Mouse (Mus musculus): ENCODE data around the gene Bag1. TPM values are rescaled to one million over a fixed set of nuclear protein-coding genes. Genes with fewer than 3 reads are reported as not detected.

Gene Bag1
- total and polyA plus RNA-seq, 3 experiments = 194 to 235 TPM; not detected in 1

DNA sequence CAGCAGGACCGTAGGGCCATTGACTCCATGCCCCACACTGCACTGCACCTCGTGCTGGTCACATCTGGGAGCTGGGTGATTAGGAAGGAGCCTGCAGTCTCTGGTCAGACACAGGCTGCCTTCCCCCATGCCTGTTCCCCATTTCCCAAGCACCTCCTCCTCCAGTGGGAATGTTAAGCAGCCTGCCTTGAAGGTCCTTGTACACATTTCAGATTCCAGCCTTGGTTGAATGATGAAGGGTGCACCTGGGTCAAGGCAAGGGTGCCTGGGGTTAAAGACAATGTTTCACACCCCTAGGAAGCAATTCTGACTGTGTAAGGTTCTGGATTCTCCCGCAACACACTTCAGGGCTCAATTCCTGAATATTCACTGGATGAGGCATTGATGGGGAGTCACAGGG, 26.8 kb downstream of the Bag1 start:
- Histone ChIP-seq H3K27ac (ENCODE audit: control insufficient read depth, low read depth, low read length) (no peak overlapping the region), H3K79me2 (ENCODE audit: control insufficient read depth, insufficient read depth, low read length, poor library complexity) (no peaks in the 10 kb centered on the region), H3K9me3 (replicated peaks; ENCODE audit: insufficient read depth, low read length) (no peaks in the 10 kb centered on the region), H3K4me1 (ENCODE audit: control insufficient read depth in 1 of 2, insufficient read depth in 2 of 2, low read length in 2 of 2) (peaks cover 6 to 13% of the 10 kb centered on the region in 2 experiments; a peak in 3 of 4 replicates), H3K9ac (ENCODE audit: control insufficient read depth, low read depth, low read length, poor library complexity, severe bottlenecking) (no peak overlapping the region), H3K4me3 (ENCODE audit: control insufficient read depth in 1 of 2, insufficient read depth in 1 of 2, low read depth in 2 of 2, low read length in 2 of 2) (no peak overlapping the region), H3K27me3 (ENCODE audit: control insufficient read depth in 1 of 2, insufficient read depth in 2 of 2, low read length in 2 of 2) (no peaks in the 10 kb centered on the region), H3K36me3 (ENCODE audit: control insufficient read depth in 1 of 2, insufficient read depth in 2 of 2, low read length in 2 of 2) (no peaks in the 10 kb centered on the region; a peak in 1 of 4 replicates)
- TF ChIP-seq KAT2A (conservative IDR thresholded peaks at IDR 0.05; ENCODE audit: low read depth, low read length) (no peak), MAX (IDR thresholded peaks at IDR 0.05; ENCODE audit: low read length) (no peak), ETS1 (IDR thresholded peaks at IDR 0.05; ENCODE audit: low read depth, low read length) (no peak), USF1 (IDR thresholded peaks at IDR 0.05; ENCODE audit: low read depth, low read length) (no peak), TCF12 (IDR thresholded peaks at IDR 0.05; ENCODE audit: low read depth, low read length) (no peak), GATA1 (IDR thresholded peaks at IDR 0.05; ENCODE audit: low read depth, low read length) (no peak), JUND (IDR thresholded peaks at IDR 0.05; ENCODE audit: low read depth, low read length) (no peak), POLR2AphosphoS2 (IDR thresholded peaks at IDR 0.05; ENCODE audit: low read length) (no peak), RAD21 (IDR thresholded peaks at IDR 0.05; ENCODE audit: low read depth, low read length) (no peak), ZNF384 (IDR thresholded peaks at IDR 0.05; ENCODE audit: low read depth, low read length) (no peak), MEF2A (IDR thresholded peaks at IDR 0.05; ENCODE audit: extremely low read depth, insufficient replicate concordance, low read depth, low read length, poor library complexity, severe bottlenecking) (no peak), MYB (IDR thresholded peaks at IDR 0.05; ENCODE audit: low read depth, low read length) (no peak)
- DNase-seq (ENCODE audit: low read depth, low spot score) = no peak

DNA sequence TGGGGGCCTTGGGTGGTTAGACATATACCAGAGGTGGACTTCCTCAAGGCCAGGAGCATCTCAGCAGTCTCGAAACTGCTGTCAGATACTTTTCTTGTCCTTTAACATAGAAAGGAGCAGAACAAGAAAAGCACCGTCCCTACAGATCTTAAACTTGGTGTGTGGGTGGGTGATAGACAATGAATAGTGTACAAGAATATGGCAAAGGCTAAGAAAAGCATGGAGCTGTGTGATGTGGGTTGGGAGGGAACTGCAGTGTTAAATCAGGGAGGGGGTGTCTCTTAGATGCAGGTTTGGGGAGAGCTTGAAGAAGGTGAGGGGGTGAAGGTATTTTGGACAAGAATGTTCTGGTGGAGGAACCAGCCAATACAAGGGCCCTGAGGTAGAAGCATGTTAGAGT, 27.5 kb downstream of the Bag1 start:
- Histone ChIP-seq H3K9ac (ENCODE audit: control insufficient read depth, low read depth, low read length, poor library complexity, severe bottlenecking) (no peak overlapping the region), H3K27ac (ENCODE audit: control insufficient read depth, low read depth, low read length) (no peak overlapping the region), H3K4me3 (ENCODE audit: control insufficient read depth in 1 of 2, insufficient read depth in 1 of 2, low read depth in 2 of 2, low read length in 2 of 2) (no peak overlapping the region), H3K79me2 (ENCODE audit: control insufficient read depth, insufficient read depth, low read length, poor library complexity) (no peaks in the 10 kb centered on the region), H3K9me3 (replicated peaks; ENCODE audit: insufficient read depth, low read length) (no peaks in the 10 kb centered on the region), H3K4me1 (ENCODE audit: control insufficient read depth in 1 of 2, insufficient read depth in 2 of 2, low read length in 2 of 2) (peaks cover 6 to 19% of the 10 kb centered on the region in 2 experiments; a peak in 3 of 4 replicates), H3K27me3 (ENCODE audit: control insufficient read depth in 1 of 2, insufficient read depth in 2 of 2, low read length in 2 of 2) (no peaks in the 10 kb centered on the region), H3K36me3 (ENCODE audit: control insufficient read depth in 1 of 2, insufficient read depth in 2 of 2, low read length in 2 of 2) (no peaks in the 10 kb centered on the region; a peak in 2 of 4 replicates)
- no peak for DNase-seq (ENCODE audit: low read depth, low spot score)
- TF ChIP-seq UBTF (IDR thresholded peaks at IDR 0.05; ENCODE audit: borderline replicate concordance, insufficient read depth, low read depth, low read length) = no peak

DNA sequence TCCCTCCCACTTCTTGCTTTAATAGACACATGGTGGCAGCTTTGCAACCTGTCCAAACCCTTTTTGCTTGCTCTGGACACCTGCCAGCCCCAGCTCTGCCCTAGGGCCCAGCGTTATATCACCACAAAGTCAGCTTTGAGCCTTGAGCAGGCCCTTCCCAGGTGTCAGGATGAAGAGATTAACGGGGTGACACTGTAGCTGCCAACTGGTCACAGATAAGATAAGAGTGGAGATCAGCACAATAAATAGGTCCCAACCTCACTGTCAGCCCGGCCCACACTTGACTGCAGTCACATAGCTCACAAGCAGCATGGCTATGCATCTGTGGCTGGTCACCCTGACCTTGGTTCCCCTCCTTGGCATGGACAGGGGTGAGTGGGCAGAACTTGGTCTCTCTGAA, 28.3 kb downstream of the Bag1 start, which contains the start of gene Spink4:
Spink4 (plus strand) TSS at position 268 of the 400 bp plus-strand sequence.
- H3K27me3 ChIP-seq (ENCODE audit: control insufficient read depth in 1 of 2, insufficient read depth in 2 of 2, low read length in 2 of 2) = no peaks in the 10 kb centered on the region
- peak; percentile 71 for DNase-seq (ENCODE audit: low read depth, low spot score)
- no peaks in the 10 kb centered on the region for H3K79me2 ChIP-seq (ENCODE audit: control insufficient read depth, insufficient read depth, low read length, poor library complexity)
- H3K4me3 ChIP-seq (ENCODE audit: control insufficient read depth in 1 of 2, insufficient read depth in 1 of 2, low read depth in 2 of 2, low read length in 2 of 2) = no peak within 1 kb of the TSS
- H3K9ac ChIP-seq (ENCODE audit: control insufficient read depth, low read depth, low read length, poor library complexity, severe bottlenecking) = no peak within 1 kb of the TSS
- peaks cover 0 to 2% of the 10 kb centered on the region in 2 experiments; a peak in 2 of 4 replicates for H3K36me3 ChIP-seq (ENCODE audit: control insufficient read depth in 1 of 2, insufficient read depth in 2 of 2, low read length in 2 of 2)
- H3K9me3 ChIP-seq (replicated peaks; ENCODE audit: insufficient read depth, low read length) = no peaks in the 10 kb centered on the region
- H3K4me1 ChIP-seq (ENCODE audit: control insufficient read depth in 1 of 2, insufficient read depth in 2 of 2, low read length in 2 of 2) = peaks cover 7 to 25% of the 10 kb centered on the region in 2 experiments; a peak in 3 of 4 replicates
- H3K27ac ChIP-seq (ENCODE audit: control insufficient read depth, low read depth, low read length) = no peak within 1 kb of the TSS
- TF ChIP-seq MAX (IDR thresholded peaks at IDR 0.05; ENCODE audit: low read length) = no peak
- TF ChIP-seq RCOR1 (IDR thresholded peaks at IDR 0.05; ENCODE audit: low read depth, low read length) = peak; percentile 88
- no peak for TF ChIP-seq CHD1 (IDR thresholded peaks at IDR 0.05; ENCODE audit: low read depth, low read length)
- TF ChIP-seq SIN3A (IDR thresholded peaks at IDR 0.05; ENCODE audit: low read length) = peak; percentile 59; the same call in 1 of the 2 replicates
- TF ChIP-seq NRF1 (IDR thresholded peaks at IDR 0.05; ENCODE audit: insufficient read depth, low read depth, low read length, poor library complexity, severe bottlenecking) = no peak
- TF ChIP-seq BHLHE40 (IDR thresholded peaks at IDR 0.05; ENCODE audit: borderline replicate concordance, low read depth, low read length) = no peak
- TF ChIP-seq ZKSCAN1 (IDR thresholded peaks at IDR 0.05; ENCODE audit: low read depth, low read length) = no peak
- TF ChIP-seq TCF12 (IDR thresholded peaks at IDR 0.05; ENCODE audit: low read depth, low read length) = peak; percentile 91
- no peak for TF ChIP-seq ZNF384 (IDR thresholded peaks at IDR 0.05; ENCODE audit: low read depth, low read length)
- peak; percentile 68 to 77 for TF ChIP-seq EP300 (IDR thresholded peaks at IDR 0.05; ENCODE audit: low read depth in 1 of 2, low read length in 2 of 2)
- TF ChIP-seq ETS1 (IDR thresholded peaks at IDR 0.05; ENCODE audit: low read depth, low read length) = peak; percentile 89
- TF ChIP-seq USF2 (IDR thresholded peaks at IDR 0.05; ENCODE audit: borderline replicate concordance in 1 of 2, insufficient read depth in 1 of 2, low read depth in 1 of 2, low read length in 2 of 2) = no peak
- TF ChIP-seq GATA1 (IDR thresholded peaks at IDR 0.05; ENCODE audit: low read depth, low read length) = peak; percentile 87
- TF ChIP-seq NELFE (IDR thresholded peaks at IDR 0.05; ENCODE audit: low read depth, low read length) = no peak
- TF ChIP-seq MYC (IDR thresholded peaks at IDR 0.05; ENCODE audit: low read depth, low read length) = no peak
- TF ChIP-seq MAZ (IDR thresholded peaks at IDR 0.05; ENCODE audit: low read depth, low read length) = 0 out of 2 replicates have a peak, but pooled peaks have one; percentile 10
- peak; percentile 27; the same call in 1 of the 2 replicates for TF ChIP-seq TAL1 (IDR thresholded peaks at IDR 0.05; ENCODE audit: low read length)

Measured in MEL (cell line).